Mouse (Mus musculus) ES-Bruce4 (cell line): ENCODE measurements around the gene Masp1.

Source experiments
- CTCF ChIP-seq: IDR thresholded peaks from one replicate; pipeline ENCODE4 v1.8.1; 2011; ENCODE audit warnings: low read depth, low read length
- EP300 ChIP-seq: IDR thresholded peaks from 2 replicates; pipeline ENCODE4 v1.6.1; 2011; ENCODE audit warnings: low read depth, low read length; ENCODE audit not compliant: insufficient read depth
- POLR2A ChIP-seq: IDR thresholded peaks from one replicate; pipeline ENCODE4 v1.8.1; 2011; ENCODE audit warnings: low read length; ENCODE audit not compliant: insufficient read depth

DNA sequence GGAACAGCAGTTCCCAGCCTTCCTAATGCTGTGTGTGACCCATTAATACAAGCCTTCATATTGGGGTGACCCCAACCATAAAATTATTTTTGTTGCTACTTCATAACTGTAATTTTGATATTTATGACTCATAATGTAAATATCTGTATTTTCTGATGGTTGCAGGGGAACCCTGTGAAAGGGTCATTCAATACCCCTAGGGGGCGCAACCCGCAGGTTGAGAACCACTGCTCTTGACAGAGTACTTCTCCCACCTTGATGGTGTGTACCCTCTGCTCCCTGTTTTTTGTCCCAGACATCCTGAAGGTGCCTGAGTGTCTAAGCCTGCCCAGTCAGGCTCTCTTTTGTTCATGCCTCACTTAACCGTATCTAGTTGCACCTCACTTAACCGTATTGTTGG lies 27.2 kb upstream of the Masp1 start:
- no peak for TF ChIP-seq POLR2A
- TF ChIP-seq CTCF = no peak
- TF ChIP-seq EP300 = no peak
